Mouse (Mus musculus) splenic B cell, adult 2 months (primary cell): ENCODE data around the gene Atf1.
"Not testable (repeated sequence)": the region's sequence is repeated elsewhere in the genome, so short reads cannot be mapped to it uniquely, and the experiment has no call there.

Source experiments
- DNase-seq: peaks from one replicate; pipeline ENCODE4 v3.0.0-alpha.2; 2011; ENCODE audit warnings: low read depth, low spot score
- H3K27me3 ChIP-seq: 2 replicates; pipeline ENCODE4 v1.6.1; 2012; ENCODE audit warnings: mild to moderate bottlenecking, low read length, moderate library complexity, mixed read lengths; ENCODE audit not compliant: control insufficient read depth, poor library complexity, insufficient read depth, severe bottlenecking
- H3K36me3 ChIP-seq: 2 replicates; pipeline ENCODE4 v1.6.1; 2012; ENCODE audit warnings: mild to moderate bottlenecking, low read length, moderate library complexity, mixed read lengths; ENCODE audit not compliant: control insufficient read depth, poor library complexity, insufficient read depth, severe bottlenecking

The Atf1 gene

GRCm38 (mm10) chr15:100300499-100300898 is 72.9 kb downstream of the Atf1 start:
- Histone ChIP-seq H3K27me3 (no peaks in the 10 kb centered on the region), H3K36me3 (no peaks in the 10 kb centered on the region)
- no peak for DNase-seq

- DNase-seq: no peak
These were observed 73.9 kb downstream of the Atf1 start for GRCm38 (mm10) chr15:100301556-100301955.

GRCm38 (mm10) chr15:100303428-100304018 is 75.9 kb downstream of the Atf1 start:
- no peak for DNase-seq
- H3K36me3 ChIP-seq: no peaks in the 10 kb centered on the region
- H3K27me3 ChIP-seq: no peaks in the 10 kb centered on the region

More at GRCm38 (mm10) chr15:100301556-100301955, 73.9 kb downstream of the Atf1 start:
- Histone ChIP-seq H3K36me3 (no peaks in the 10 kb centered on the region), H3K27me3 (no peaks in the 10 kb centered on the region)

GRCm38 (mm10) chr15:100304019-100304991 is 76.7 kb downstream of the Atf1 start, which contains the start of gene Mettl7a1:
Gene Mettl7a1 (plus strand): TSS chr15:100304140.
- DNase-seq: peak; percentile 76
- Histone ChIP-seq H3K36me3 (no peaks in the 10 kb centered on the region), H3K27me3 (no peaks in the 10 kb centered on the region)

DNA sequence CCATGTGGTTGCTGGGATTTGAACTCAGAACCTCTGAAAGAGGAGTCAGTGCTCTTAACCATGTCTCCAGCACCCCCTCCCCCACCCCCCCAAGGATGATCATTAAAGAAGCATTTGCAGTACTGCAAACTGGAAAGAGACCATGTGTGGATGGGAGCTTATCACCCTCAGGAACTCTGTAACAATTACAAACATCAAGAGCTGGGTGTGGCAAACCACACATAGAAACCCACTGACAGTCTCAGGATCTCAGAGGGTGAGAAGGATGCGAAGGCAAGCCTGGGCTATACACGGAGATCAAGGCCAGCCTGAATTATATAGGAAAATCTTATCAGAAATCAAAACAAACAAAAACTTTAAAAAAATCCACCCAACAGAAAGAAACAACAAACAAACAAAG is 78.6 kb downstream of the Atf1 start:
- Histone ChIP-seq H3K27me3 (no peaks in the 10 kb centered on the region), H3K36me3 (no peaks in the 10 kb centered on the region)
- no peak for DNase-seq

- H3K36me3 ChIP-seq, H3K27me3 ChIP-seq: not testable (repeated sequence)
- DNase-seq: peak; percentile 82
These were observed 79.9 kb downstream of the Atf1 start for GRCm38 (mm10) chr15:100307438-100308096.
